Mouse (Mus musculus) small intestine, adult 2 months (tissue): ENCODE data around the gene Epb41l4b.

Source experiments
- CTCF ChIP-seq: fragments of 200-500 bp; IDR thresholded peaks from 2 replicates; pipeline ENCODE4 v1.5.1; 2012; ENCODE audit warnings: low read depth, mild to moderate bottlenecking, control low read depth, inconsistent platforms, low read length, moderate library complexity, mixed read lengths; ENCODE audit not compliant: insufficient replicate concordance, insufficient read length; ENCODE audit errors: extremely low read depth
- POLR2A ChIP-seq: fragments of 200-500 bp; IDR thresholded peaks from 2 replicates; pipeline ENCODE4 v1.6.1; 2012; ENCODE audit warnings: low read depth, mild to moderate bottlenecking, control low read depth, inconsistent platforms, low read length, moderate library complexity

DNA sequence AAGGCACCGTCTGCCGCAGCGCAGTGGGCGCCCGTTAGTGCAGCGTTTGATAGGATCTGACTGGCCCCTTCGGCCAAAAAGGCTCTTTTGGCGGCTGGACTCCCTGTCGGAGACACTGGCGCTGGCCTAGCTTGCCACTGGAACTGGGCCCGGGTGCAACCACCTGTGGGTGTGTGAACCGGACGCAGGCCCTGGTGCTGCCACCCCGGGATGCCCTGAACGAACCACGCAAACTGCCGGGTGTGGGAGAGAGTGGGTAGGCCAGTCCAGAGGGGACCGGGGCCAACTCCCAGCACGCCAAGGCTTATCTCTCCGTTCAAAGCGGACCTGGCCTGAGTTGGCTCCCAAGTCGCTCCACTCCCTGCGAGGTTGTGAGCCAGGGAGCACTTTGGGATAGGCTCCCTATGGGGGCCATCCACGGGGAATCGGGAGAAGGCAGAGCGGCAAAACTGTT is 1.3 kb downstream of the Epb41l4b start:
- TF ChIP-seq POLR2A (no peak), CTCF (no peak)
